Mouse (Mus musculus) embryo, embryonic 11 days (tissue): Measurements from ENCODE around the gene Nt5c.
A peak's percentile ranks its signal among the peaks of the same experiment; 100 is the strongest.
"Not testable (repeated sequence)": the region's sequence is repeated elsewhere in the genome, so short reads cannot be mapped to it uniquely, and the experiment has no call there.

Source experiments
- DNase-seq: peaks from one replicate; pipeline ENCODE4 v3.0.0-alpha.2; 2015

Nt5c gene

DNA sequence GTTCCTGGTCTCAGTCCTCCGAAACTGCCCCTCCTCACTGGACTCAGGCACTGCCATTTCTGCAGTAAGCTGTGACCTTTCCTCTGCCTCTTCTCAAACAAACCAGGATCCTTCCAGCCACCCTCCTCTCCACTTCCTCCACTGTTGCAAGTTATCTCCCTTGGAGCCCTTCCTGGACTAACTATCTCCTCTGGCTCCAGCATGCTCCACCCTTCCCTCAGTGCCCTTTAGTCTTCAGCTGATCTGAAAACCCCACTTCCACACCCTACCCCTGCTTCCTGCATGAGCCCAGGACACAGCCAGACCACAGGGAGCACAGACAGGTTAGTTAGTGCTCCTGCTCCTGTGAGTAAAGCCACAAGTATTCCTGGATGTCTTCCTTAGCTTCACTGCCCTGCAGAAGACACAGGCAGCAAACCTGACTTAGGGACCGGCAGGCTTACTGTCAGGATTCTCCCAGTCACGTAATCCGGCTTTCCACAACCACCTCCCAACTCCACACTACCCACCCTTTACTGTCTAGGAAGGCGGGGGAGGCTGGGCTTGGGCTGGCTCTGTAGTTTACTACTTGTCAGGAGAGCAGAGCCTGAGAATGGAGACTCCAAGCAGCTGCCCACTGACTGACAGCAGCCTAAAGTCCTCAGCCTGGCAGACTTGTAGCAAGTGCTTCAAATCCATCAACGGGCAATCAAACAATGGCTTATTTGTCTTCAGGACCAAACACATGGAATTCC lies 18.3 kb upstream of the Nt5c start:
- DNase-seq: peak; percentile 39

DNA sequence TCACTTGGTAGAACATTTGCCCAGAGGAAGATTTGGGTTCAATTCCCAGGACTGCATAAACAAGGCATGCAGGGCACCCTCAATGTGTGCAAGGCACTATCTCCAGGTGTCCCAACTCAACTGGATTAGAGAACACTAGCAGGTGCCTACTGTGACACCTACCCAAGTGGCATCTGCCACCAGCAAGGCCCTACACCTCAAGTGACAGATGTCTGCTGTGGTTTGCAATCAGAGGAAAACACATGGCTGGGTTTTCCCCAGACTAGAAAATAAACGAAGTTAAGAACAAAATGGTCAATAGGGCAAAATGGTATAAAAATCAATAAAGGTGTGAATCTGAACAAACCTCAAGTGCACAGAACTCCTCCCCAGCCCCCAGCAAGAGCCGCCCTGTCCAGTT lies 16.4 kb upstream of the Nt5c start:
- no peak for DNase-seq

DNA sequence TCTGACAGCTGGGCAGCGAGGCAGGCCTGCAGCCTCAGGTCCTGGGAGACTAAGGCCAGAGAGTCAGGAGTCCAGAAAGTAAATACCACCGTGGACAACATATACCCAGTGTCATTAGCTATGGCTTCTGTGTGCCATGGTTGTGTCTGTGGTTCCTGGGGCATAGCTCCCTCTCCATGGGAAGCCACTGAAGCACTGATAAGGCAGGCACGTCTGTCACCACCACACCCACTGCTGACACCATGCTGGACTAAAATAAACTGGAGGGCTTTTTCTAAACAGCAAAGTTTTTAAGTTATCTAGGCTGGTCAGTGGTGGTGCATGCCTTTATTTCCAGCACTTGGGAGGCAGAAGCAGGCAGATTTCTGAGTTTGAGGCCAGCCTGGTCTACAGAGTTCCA lies 14.9 kb upstream of the Nt5c start:
- DNase-seq: no peak

DNA sequence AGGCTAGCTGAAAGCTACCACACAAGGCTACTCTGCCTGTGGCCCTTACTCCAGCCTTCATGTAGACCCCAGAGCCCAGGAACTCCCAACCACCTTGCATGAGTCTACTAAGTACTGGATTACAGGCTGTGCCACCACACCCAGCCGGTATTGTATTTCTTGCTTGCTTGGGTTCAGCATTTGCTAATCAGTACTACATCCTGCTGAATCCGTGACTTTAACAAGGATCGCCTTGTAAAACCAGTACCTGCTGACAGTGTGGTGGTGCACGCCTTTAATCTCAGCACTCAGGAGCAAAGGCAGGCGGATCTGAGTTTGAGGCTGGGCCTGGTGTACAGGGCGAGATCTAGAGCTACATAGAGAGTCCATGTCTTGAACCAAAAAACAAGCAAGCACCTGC lies 11.0 kb upstream of the Nt5c start:
- no peak for DNase-seq

DNA sequence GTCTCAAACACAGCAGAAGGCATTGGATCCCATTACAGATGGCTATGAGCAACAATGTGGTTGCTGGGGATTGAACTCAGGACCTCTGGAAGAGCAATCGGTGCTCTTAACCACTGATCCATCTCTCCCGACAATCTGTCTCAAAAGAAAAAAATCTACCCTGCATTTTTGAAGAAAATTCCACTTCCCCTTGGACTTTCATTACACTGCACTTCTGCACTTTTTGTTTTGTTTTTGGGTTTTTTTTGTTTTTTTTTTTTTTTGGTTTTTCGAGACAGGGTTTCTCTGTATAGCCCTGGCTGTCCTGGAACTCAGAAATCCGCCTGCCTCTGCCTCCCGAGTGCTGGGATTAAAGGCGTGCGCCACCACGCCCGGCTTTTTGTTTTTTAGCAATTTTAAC lies 4.9 kb upstream of the Nt5c start:
- not testable (repeated sequence) for DNase-seq

DNA sequence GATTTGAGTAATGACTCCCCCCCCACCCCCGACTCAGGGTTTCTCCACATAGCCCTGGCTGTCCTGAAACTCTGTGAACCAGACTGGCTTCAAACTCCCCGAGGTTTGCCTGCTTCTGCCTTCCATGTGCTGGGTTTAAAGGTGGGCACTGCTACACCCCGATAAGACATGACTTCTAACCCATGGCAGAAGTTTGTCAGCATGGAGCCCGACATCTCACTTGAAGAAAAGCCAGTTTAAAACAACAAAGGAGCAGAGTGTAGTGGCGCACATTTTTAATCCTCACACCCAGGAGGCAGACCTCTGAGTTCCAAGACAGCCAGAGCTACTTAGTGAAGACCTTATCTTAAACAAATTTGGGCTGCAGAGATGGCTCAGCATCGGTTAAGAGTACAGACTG lies 725 bp upstream of the Nt5c start:
- no peak for DNase-seq

DNA sequence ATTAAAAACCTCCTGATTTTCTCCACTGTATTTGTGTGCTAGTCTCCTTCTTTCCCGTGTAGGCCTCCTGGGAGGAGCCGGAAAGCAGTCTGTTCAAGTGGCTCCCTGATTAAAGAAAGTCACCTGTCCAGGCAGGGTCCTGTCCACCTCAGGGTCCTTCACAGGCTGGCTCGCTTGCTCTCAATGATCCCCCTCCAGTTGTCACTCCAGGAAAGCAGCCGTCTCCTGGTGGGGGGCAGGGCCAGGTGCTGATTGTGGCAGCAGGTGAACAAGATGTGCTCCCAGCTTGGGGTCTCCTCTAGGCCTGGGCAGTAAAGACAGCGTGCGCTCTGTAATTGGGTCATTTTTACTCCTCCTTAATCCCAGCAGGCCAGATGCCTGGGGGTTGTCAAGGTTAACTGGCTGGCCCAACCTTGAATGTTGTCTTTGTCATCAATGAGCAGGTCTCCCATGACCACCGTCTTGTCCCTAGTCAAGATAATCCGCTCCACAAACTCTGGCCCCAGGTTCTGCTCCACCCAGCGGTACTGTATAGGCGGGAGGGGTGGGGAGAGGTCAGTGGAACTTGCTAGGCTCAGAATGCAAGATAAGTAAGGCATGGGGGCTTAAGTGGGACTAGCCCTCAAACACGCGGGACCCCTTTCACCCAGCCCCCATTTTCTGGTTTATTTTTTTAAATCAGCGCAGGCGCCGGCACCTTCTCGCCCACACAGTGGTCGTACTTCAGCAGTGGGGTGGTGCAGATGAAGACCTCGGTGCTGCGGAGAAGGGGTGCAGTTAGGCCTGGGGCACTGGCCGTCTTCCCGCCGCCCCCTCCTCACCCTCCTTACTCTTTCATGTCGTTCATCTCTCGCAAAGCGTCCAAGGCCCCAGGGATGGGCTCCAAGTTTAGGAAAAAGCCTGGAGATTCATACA lies 964 bp downstream of the Nt5c start:
- no peak for DNase-seq

DNA sequence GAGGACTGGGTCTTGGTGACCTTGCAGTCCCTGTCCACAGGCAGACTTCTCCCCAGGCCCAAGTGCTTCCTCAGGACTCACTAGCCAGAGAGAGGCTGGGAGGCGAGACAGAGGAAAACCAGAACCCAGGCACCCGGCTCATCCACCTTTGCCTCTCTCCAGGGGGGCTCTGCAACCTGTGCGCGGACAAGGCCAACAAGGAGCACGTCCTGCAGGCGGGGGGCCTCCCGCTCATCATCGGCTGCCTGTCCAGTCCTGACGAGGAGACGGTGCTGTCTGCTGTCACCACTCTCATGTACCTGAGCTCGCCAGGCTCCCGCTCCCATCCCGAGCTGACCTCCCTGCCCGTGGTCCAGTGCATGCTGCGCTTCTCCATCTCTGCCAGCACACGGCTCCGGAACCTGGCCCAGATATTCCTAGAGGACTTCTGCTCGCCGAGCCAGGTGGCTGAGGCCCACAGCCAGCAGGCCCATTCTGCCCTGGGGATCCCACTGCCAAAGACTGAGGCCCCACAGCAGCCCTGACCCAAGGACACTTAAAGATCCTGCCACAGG lies 3.0 kb downstream of the Nt5c start:
- DNase-seq: no peak

DNA sequence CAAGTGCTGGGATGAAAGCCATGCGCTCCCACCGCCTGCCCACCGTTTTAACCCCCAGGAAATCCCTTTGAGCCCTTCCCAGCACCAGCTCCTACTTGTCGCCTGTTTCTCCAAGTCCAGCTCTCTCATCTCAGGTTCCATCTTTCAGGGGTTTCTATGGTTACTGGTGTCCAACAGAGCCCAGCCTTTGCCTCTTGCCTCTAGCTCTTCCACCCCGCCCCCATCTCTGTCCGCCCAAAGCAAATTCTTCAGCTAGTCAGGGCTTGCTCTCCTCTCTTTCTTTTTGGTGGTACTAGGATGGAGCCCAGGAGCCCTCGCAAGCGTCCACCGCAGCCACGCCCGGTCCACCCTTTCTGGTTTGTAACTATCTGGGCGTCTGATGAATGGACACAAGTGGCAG lies 6.5 kb downstream of the Nt5c start:
- DNase-seq: peak; percentile 71

DNA sequence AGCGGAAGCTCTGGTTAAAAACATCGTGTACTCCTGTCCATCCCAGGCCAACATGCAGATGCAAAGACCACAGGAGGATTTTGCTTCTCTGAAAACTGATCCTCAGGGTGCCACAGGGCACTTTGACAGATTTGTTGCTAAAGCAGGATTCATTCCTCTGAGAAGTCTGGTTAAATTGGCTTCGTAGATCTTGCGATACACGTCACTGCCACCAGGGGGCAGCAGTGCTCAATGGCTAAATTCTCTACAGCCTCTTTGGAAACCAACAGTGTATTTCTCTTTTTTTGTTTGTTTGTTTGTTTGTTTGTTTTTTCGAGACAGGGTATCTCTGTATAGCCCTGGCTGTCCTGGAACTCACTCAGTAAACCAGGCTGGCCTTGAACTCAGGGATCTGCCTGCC lies 7.9 kb downstream of the Nt5c start:
- peak; percentile 76 for DNase-seq

DNA sequence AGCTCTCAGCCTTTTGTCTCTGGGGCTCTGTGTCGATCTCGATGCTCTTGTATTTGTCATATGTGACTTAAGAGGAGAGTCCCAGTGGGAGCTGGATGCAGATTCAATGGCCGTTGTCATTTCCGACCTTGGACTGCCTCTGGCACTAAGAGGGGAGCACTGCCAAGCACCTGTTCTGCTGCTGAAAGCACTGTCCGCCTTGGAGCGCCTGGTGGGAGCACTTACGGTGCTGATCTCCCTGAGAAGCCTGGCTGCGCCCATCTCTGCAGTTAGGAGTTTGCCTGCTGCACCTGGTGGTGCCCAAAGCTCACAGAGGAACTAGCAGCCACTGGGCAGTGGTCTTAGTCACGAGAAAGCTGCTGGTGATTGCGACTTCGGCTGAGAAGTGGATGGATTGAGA lies 8.4 kb downstream of the Nt5c start:
- no peak for DNase-seq

DNA sequence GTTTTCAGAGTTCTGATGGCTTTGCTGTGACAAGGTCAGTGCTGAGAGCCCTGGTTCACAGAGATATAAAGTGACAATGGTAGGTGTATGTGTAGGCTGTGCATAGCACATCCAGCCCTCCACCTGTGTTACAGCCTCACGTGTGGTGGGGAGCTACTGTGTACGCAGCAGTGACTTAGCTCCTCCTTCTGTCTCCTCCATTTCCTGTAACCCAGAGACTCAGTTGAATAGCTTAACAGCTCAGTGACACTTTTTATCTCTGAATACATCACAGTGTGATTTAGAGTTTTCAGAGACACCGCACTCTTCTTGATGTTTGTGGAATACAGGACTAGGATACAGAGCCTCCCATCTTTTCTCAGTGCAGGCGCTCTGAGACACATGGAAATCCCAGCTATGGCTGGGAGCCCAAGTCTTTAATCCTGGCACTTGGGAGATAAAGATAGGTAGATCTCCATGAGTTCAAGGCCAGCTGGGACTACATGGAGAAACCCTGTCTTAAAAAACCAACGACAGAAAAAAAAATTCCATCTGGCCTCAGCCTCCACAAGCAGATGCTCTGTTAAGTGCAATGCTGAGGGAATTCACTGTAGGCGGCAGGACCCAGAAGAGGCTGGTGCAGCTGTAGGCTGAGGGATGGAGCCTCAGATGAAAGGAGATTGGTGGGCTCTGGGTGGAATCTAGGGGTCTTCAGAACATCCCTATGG lies 10.0 kb downstream of the Nt5c start:
- DNase-seq: no peak

DNA sequence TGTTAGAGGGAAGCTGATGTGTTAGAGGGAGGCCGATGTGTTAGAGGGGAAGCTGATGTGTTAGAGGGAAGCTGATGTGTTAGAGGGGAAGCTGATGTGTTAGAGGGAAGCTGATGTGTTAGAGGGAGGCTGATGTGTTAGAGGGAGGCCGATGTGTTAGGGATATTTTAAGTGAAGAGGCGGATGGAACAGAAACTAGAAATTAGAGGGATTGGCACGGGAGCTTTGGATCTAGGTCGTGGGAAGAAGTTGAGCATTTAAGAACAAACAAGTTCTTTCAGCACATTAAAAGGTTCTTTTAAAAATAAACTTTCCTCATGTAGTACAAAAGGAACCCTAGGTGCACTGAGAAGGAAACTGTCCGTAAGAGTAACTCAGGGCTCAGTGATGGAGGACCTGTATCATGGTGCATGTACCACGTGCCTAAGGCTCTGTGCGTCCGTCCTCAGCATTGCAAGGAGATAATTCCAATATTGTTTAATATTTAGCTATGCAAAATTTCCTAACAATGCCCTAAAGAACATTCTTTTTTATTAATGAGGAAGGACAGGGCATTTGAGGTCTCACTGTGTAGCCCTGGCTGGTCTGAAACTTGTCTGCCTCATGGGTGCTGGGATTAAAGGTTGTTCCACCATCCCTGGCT lies 13.2 kb downstream of the Nt5c start:
- DNase-seq: no peak

DNA sequence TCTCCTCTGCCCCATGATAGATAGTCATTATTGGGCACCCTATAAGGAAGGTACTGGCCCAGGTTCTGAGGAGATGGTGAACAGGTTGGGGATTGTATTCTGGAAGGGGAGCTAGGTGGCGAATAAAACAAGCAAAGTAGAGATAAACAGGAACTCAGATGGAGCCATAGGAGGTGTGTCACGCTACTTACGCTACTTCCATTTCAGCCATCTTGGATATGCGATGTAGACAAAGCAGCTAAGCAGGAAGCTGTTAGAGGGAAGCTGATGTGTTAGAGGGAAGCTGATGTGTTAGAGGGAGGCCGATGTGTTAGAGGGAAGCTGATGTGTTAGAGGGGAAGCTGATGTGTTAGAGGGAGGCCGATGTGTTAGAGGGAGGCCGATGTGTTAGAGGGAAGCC lies 14.3 kb downstream of the Nt5c start:
- DNase-seq: not testable (repeated sequence)

DNA sequence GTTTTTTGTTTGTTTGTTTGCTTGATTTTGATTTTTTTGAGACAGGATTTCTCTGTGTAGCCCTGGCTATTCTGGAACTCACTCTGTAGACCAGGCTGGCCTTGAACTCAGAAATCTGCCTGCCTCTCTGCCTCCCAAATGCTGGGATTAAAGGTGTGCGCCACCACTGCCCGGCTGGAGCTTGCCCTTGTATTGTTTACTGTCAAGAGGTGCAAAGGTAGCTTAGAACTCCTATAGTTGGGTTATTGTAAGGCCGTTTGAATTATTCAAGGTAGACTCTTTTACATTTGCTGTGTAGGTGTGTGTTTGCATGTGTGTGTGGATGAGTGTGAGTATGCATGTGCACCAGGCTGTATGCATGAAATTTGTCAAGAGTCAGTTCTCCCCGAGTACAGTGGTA lies 15.0 kb downstream of the Nt5c start:
- DNase-seq: not testable (repeated sequence)

DNA sequence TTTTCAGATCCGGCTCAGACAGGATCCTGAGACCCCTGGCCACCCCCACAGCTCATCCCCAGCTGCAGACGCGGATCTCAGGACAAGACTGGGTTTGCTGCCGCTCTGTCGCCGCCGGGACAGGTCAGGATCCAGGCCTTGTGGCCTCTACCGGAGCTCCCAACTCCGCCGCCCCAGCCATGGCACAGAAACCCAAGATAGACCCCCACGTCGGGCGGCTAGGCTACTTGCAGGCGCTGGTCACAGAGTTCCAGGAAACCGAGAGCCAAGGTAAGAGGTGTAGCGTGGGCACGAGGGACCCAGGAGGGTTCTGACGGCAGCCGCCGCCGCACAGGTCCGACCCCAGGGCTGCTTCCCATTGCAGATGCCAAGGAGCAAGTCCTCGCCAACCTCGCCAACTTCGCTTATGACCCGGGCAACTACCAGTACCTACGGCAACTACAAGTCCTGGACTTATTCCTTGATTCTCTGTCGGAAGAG lies 15.9 kb downstream of the Nt5c start:
- no peak for DNase-seq

DNA sequence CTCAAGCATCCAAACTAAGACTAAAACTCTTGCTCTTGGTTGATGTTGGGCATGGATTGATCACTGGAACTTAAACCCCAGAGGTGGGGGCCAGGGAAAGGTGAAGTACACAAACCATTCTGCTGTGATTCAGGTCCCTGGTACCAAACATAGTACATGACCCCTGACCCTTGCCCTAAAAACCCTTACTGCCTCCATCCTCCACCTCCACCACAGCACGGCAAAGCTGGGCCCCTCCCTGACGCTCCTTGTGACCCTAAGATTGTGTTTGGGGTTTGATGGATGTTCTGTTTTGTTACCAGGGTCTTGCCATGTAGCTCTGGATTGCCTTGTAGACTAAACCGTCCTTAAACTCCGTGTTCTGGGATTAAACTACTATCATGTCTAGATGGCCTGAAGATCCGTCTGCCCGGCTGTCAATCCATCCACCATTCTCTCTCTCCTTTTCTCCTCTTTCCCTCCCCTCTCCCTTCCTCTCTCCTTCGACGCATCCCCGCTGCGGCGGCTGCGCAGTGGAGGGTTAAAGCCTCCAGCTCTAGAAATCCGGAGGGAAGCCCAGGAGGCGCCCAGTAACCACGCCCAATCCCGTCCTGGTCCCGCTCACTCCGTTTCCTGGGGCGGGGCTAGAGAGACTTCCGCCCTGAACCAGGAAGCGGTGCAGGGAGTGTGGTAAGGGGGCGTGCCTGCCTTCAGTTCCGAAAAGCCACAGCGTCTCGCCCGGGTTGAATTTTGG lies 16.5 kb downstream of the Nt5c start, which contains the start of gene Armc7:
Armc7 (plus strand) TSS at position 643 of the 733 bp plus-strand sequence.
- DNase-seq: peak; percentile 99

DNA sequence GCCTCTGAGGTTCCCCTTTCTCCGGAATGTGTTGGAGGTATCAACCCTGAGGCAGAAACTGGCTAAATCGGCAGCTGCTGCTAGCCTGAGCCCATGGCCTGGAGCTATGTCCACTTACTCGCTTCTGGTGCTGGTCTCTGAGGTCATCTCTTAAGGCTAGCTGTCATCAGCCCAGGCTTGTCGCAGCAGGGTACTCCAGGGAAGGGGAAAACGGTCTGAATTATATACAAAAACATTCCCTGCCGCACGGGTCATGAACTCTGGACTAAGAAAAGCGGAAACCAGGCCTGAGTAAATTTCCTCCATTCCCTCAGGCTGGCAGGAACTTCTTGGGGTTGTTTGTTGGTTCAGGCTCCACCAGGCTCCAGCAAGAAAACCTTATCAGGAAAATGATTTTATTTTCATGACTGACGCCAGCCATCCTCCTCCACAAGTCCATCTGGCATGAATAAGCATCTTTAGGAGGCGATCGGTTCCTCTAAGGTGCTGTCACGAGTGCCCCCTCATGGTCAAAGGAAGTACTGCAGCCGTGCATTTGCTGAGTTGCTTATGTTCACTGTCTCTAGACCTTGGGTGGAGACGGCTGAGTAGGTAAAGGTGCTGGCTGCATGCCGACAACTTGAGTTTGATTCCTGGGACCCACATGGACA lies 17.9 kb downstream of the Nt5c start:
- DNase-seq: peak; percentile 92

DNA sequence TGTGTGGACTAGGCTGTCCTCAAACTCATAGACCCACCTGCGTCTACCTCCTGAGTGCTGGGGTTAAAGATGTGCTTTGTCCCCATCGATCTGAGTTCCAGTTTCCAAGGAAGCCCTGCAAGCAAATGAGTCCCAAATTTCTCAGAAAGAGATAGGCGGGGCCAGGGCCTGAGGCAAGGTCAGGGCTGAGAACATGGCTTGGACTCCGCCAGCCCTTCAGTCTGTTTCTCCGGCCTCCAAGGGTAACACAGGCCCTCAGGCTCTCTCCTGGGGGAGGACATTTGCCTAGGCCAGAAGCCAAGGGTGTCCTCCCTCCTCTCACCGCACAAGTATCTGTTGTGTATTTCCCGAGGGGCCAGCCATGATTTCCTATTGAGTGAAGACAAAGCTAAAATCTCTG lies 19.5 kb downstream of the Nt5c start:
- no peak for DNase-seq

DNA sequence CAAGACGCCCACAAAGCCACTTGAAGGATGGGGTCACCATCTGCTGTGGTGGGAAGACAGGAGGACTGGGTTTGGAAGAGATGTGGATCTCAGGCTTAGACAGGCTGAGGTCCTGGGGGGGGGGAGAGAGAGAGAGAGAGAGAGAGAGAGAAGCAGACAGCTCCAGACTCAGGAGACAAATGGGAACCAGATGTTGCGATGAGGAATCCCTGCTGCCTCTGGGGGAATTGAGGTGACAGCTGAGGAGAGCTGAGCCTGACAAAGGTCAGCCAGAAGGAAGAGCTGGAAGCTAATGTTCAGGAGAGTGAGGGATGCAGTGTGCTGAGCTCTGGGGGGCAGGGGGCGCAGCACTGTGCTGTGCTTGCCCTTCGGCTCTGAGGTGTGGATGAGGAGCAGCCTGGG lies 24.4 kb downstream of the Nt5c start:
- peak; percentile 83 for DNase-seq

DNA sequence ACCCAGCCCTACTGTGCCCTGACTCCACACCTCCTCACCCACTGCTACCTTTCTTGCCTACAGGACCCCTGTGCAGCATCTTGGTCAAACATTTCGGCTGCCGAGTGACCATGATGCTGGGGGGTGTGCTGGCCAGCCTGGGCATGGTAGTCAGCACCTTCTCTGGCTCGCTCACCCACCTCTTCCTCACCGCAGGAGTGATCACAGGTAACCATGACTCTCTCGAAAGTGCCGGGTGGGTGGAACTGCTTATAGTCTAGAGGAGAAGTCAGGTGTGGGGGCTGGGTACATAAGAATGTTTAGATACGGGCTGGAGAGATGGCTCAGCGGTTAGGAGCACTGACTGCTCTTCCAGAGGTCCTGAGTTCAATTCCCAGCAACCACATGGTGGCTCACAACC lies 26.8 kb downstream of the Nt5c start:
- no peak for DNase-seq
